Mouse (Mus musculus) kidney, postnatal 4 days (tissue): ENCODE results near the gene Dhx37.
"Not testable (repeated sequence)": the region's sequence is repeated elsewhere in the genome, so short reads cannot be mapped to it uniquely, and the experiment has no call there.

Source experiments
- DNase-seq, 2 experiments: peaks; one replicate each; pipeline ENCODE4 v3.0.0; 2021; ENCODE audit warnings: mixed read lengths in 2 of 2

The Dhx37 gene

DNA sequence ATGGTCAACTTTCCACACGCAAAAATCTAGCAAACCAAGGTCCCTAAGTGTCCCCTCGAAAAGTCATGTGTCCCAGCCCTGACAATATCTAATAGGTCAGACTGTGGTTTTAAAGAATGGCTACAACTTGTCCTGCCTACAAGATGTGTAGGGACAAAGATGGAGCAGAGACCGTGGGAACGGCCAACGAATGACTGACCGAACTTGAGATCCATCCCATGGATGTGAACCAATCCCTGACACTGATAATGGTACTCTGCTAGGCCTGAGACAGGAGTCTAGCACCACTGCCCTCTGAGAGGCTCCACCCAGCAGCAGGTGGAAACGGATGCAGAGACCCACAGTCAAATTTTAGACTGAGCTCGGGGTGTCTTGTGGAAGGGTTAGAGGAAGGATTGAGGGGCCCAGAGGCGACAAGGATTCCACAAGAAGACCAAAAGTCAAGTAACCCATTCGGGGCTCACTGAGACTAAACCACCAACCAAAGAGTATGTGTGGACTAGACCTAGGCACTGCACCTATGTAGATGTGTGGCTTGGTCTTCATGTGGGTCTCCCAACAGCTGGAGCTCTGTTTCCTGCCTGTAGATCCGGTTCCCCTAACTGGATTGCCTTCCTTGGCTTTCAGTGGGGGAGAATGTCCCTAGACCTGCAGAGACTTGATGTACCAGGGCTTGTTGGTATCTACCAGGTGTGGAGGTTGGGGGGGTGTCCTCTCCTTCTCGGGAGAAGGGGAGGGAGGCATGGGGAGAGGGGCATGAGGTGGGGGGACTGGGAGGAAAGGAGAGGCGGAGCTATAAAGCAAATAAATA is 26.7 kb downstream of the Dhx37 start:
- no peak for DNase-seq

- peak; percentile 64 to 77 for DNase-seq
Observed at GRCm38 (mm10) chr5:125406322-125407016, 27.5 kb downstream of the Dhx37 start.

DNA sequence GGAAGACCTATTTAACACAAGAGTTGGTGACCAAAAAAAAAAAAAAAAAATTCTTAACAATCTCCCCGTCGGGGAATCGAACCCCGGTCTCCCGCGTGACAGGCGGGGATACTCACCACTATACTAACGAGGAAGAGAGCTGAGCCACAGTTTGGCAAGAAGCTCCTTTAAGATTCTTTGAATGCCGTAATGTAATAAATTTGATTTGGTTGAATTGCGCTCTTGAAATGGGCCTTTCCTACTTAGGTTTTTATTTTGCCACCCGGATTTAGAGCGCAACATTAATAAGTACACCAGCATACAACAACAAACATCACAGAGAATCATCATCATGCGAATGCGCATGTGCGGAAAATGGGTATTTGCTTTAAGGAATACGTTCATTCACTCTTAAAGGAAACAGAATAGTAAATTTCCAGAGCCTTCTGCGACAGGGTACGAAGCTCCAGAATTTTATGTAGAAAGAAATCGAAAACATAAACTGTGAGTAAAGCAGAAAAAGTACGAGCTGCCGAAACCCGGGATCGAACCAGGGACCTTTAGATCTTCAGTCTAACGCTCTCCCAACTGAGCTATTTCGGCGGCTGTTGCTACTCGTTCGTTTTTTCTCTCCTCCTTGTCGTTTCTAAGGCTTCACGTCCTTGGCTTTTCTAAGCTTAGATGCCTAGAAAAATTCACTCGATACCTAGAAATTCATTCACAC is 28.2 kb downstream of the Dhx37 start:
- DNase-seq, result peak; percentile 89 to 91

GRCm38 (mm10) chr5:125404903-125405545 is 28.9 kb downstream of the Dhx37 start:
- peak; percentile 52 to 77 for DNase-seq

- peak in 1 of 2 experiments; percentile 54 for DNase-seq
Observed at GRCm38 (mm10) chr5:125404536-125404902, 29.4 kb downstream of the Dhx37 start.

- DNase-seq, result peak; percentile 77 to 79
Observed at GRCm38 (mm10) chr5:125403481-125404465, 30.1 kb downstream of the Dhx37 start.

DNA sequence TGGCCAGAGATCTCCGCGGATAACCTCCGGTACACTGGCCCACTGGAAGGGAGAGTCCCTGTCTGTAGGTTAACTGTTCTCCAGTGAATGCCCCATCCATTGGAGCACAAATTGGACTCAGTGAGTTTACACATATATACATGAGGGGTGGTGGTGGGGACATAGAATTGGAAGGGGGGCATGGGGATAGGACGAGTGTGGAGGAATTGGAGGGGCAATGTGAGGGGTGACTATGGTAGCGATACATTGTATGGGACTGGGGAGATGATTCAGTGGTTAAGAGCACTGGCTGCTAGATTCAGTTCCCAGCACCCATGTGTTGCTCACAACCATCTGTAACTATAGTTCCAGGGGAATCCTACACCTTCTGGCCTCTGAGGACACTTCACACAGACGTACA is 30.9 kb downstream of the Dhx37 start:
- no peak for DNase-seq

- DNase-seq, result no peak
Observed at GRCm38 (mm10) chr5:125402476-125402875, 31.4 kb downstream of the Dhx37 start.

DNA sequence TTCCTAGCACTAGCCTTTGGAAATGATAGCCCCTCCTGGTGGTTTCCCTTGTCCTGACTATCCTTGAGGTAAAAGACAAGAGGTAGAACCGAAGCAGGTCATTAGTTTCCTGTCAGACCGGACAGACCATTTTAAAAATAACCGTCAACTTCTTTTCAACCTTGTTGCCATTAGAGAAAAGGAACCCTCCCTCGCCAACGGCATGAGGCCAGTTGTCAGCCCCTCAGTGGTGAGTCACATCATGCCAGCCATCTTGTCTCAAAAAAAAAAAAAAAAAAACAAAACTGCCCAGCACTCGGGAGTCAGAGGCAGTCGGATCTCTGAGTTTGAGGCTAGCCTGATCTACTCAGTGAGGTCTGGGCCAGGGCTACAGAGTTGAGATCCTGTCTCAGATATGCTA is 33.0 kb downstream of the Dhx37 start:
- no peak for DNase-seq

GRCm38 (mm10) chr5:125395008-125395407 is 38.9 kb downstream of the Dhx37 start:
- DNase-seq, result no peak

DNA sequence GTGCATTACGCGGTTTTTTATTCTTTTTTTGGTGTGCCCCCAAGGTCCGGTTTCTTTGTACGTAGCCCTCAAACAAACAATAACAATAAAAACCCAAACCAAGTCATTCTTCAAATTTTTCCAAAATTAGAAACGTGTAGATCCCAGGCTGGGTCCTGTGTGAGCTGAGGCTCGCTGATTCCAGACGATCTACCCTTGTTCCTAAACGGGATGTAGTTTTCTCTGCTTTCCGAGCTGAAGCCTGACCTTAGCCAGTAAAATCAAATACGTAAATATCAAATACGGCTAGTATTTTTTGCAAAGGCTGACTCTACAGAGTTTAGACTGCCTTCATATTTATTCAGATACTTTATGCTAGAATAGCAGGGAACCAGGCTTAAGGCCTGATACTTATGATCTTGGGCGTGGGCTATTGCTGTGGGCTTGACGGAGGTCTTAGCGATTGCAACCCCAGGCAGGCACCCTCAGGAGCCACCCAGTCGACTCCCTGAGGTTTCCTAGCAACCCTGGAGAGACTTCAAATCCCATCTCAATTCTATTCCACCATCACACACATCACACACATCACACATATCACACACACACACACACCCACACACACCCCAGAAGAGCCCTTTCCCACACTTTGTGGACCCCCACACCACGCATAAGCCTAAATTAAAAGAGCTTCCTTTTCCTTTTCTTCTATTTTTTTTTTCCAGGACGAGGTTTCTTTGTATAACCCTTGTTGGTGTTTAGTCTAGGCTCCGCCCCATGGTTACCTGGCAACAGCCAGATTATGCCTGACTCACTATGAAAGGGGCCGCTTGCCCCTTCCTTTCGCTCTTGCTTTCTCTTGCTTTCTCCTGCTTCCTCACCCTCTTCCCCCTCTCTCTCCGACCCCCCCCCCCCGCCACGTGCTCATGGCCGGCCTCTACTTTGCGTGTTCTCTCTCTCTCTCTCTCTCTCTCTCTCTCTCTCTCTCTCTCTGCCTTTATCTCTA is 40.0 kb downstream of the Dhx37 start:
- DNase-seq, result peak; percentile 83 to 88

DNA sequence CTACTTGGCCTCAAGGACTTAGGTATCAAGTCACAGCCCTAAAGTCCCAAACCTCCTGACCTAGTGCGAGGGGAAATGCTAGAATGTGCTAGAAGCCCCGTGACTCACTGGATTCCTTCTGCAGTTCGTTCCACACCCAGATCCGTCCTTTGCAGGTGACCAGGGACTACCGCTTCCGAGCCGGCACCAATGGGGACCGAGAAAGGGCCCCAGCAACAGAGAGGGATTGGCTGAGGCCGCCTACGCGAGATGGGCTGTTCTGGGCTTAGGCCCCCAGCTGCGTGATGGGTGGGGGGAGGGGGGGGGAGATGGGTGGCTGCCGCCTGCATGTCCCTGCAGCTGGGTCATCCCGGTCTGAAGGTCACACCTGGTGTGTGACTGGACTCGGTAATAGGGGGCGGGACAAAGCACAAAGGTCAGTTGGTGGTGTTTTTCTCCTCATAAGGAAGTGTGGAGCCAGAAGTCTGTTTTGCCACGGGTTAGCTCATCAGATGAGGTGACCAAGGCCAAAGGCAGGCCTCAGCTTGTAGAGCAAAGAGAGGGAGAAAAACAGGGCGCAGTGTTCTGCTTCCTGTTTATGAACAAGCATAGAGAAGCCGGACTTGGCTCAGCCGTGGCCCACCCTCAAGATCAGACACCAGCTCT is 40.8 kb downstream of the Dhx37 start:
- peak; percentile 97 to 98 for DNase-seq

GRCm38 (mm10) chr5:125392618-125392976 is 41.3 kb downstream of the Dhx37 start:
- DNase-seq, result no peak

DNA sequence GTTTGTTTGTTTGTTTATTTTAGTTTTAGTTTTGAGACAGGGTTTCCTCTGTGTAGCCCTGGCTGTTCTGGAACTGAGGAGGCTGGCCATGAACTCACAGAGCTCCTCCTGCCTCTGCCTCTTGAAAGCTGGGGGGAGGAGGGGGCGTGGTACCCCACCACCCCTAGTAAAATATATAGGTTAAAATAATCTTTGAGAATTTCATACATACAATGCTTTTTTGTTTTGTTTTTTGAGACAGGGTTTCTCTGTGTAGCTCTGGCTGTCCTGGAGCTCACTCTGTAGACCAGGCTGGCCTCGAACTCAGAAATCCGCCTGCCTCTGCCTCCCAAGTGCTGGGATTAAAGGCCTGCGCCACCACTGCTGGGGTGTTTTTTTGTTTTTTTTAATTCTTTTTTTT is 41.7 kb downstream of the Dhx37 start:
- not testable (repeated sequence) for DNase-seq

GRCm38 (mm10) chr5:125391609-125392008 is 42.3 kb downstream of the Dhx37 start:
- DNase-seq, result peak; percentile 54 to 62

- no peak for DNase-seq
Observed at GRCm38 (mm10) chr5:125390906-125391477, 42.9 kb downstream of the Dhx37 start.

DNA sequence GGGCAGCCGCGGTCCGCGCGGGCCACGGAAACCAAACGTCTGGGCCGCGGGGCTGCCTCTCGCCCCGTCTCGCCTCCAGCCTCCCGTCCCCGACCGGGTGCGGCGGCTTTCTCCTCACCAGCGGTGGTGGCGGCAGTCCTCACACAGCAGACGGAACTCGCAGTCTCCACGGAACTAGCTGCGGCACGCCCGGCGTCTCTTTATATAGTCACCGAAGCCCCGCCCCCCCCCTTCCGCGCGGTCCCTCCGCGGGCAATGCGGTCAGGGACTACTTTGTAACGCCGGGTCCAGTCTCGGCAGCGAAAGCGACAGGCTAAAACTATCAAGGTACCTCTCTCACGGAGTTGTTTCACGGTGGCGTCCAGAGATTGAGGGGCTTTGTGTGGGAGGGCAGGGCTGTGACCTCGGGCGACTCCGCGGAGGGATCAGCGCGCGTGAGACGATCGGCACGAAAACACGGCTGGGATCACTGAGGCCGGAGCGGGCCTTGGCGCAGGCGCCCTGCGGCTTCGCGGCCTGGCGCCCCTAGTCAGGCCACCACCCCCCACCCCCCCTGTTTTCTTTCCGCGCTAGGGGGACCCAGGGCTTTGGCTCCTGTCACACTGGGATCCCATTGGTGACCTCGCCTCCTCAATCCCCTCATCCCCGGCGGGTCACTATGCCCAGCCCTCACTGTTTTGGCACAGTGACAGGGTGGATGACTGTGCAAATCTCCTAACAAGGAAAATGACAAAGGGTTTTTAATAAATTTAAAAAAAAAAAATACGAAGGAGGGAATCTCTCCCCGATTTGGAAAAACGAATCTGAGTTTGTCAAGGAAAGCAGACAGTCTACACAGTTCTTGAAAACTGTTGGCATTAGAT is 44.1 kb downstream of the Dhx37 start, which contains the start of gene Ubc:
Gene Ubc, minus strand, starts transcription at position 624 of the 863 bp plus-strand sequence.
- DNase-seq, result peak; percentile 90 to 93

DNA sequence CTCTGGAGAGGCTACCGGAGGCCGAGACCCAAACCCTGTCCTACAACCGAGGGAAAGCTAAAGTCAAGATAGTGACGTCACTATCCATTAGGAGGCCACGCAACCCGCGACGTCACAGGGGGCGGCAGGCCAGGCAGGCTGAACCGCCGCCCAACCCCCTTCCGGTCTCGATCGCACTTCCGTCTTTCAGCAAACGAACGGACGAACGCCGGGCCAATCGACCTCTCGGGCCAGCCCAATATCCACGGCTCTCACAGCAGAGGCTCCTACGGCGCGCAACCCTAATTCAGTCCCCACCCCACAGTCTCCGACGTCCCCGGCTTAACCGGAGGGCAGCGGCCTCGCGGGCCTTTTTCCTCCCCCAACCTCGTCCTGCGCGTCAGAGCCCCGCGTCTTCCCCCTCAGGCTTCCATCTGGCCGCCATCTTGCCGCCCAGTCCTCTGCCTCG is 44.8 kb downstream of the Dhx37 start, which contains the start of gene Gm10382:
Gene Gm10382, plus strand, starts transcription at position 192 of the 448 bp plus-strand sequence.
- DNase-seq, result peak; percentile 88 to 93
